Mouse (Mus musculus): Measurements from ENCODE around the gene Rad9b. TPM values are rescaled to one million over a fixed set of nuclear protein-coding genes. Genes with fewer than 3 reads are reported as not detected.

Rad9b gene
- polyA plus RNA-seq (2012; fragmentation: generic; extraction: Trizol), result 1 to 10 TPM in 1 of 2 experiments, under 1 TPM in 1; 0.30 to 2.7 TPM

DNA sequence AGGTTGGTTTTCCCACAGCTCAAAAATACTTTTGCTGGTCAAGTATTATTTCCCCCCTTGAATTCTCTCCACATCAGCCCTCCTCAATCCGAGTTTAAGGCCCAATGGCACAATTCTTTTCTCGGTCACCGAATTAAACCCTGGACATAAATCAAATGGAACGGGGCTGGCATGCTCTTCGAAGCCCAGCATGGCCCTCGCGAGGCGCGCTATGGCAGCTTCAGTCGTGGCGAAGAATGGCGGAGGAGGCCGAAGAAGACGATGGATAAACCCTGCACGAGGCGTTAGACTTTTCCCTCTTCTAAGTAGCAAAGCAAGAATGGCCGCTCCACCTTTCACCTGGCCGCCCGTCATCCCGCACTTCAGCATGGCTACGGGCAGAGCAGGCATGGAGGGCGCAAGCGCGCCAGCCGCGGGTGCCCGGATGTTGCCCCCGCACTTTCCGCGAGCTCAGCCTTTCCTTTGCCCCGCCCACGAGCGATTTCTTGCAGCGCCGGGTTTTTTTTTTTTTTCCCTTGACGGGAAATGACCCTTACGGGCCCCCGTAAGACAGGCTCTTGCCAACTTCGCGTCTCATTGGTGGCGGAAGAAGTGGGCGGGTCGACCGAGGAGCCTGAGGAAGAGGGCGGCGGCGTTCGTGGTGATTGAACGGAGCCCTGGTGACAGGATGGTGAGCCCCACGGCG is at the start of gene Rad9b, which contains the start of gene Vps29:
Rad9b (minus strand) TSS at position 427 of the 685 bp plus-strand sequence.
Vps29 (plus strand) TSS at position 563 of the 685 bp plus-strand sequence.

DNA sequence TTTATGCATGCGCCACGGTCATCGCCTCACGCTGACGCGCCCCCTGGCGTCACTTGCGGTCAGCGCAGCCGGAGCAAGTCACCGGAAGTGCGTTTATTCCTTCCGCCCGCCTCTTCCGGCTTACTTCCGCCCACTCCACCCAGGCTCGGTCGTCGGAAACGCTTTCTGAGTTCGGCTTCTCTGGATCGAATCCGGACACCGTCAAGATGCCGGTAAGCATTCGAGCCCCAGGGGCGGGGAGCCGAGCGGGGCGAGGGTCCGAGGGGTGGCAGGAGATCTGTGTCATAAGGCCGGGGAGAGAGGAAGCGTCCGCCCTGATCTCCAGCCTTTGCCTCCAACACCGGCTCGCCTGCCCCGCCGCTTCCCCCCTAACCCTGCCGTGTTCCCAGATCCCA is 37.8 kb upstream of the Rad9b start, which contains the start of gene Arpc3:
Arpc3 (plus strand) TSS at position 93 of the 395 bp plus-strand sequence.

DNA sequence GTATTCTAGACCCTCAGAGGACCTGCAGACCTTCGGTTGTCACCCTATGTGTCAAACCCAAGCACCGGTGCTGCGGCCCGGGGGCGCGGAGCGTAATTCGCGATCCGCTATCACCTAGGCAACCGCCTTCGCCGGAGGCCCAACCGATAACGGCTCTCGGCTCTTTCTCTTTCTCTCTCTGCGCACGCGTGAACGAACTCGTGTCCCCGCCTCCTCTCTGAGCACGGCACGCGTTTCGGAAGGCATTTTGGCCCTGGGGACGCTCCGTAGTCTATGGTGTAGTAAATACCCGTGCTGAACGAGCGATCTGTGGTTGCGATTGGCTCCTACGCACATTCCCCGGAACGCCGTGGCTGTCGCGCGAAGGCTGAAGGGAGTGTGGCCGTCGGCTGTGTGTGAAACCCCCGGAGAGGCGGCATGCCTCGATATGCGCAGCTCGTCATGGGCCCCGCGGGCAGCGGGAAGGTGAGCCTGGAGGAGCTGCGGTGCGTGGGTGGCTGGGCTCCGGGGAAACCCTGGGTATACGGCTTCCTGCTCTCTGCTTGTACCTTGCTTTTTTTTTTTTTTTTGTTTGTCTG is 18.2 kb upstream of the Rad9b start, which contains the start of gene Fam216a:
Fam216a (minus strand) TSS at position 173 of the 578 bp plus-strand sequence.

DNA sequence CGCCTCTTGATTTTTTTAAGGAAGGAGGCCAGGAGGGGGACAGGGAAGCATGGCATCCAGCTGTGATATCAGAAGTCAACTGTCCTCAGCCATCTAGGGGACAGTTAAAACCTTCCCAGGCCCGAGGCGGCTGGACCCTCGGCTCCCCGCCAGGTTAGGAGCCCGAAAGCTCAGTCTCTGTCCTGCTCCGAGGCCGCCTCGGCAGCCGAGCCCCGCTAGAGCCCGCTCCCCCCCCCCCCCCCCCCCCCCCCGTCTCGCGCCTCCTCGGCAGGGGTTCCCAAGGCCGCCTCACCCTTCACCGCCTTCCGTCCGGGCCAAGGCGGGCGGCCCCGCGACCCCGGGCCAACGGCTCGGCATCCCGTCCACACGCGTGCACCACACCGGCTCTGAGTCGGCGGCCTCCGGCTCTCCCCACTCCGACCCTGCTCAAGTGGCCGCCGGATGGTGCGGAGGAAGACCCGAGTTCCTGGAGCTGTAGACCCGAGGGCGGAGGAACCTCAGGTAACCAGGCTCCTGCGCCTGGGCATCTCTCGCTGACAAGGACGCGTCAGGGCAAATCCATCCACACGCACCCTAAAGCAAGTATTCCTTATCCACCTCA is 17.7 kb upstream of the Rad9b start, which contains the start of gene Gpn3:
Gpn3 (plus strand) TSS at position 286 of the 601 bp plus-strand sequence.

DNA sequence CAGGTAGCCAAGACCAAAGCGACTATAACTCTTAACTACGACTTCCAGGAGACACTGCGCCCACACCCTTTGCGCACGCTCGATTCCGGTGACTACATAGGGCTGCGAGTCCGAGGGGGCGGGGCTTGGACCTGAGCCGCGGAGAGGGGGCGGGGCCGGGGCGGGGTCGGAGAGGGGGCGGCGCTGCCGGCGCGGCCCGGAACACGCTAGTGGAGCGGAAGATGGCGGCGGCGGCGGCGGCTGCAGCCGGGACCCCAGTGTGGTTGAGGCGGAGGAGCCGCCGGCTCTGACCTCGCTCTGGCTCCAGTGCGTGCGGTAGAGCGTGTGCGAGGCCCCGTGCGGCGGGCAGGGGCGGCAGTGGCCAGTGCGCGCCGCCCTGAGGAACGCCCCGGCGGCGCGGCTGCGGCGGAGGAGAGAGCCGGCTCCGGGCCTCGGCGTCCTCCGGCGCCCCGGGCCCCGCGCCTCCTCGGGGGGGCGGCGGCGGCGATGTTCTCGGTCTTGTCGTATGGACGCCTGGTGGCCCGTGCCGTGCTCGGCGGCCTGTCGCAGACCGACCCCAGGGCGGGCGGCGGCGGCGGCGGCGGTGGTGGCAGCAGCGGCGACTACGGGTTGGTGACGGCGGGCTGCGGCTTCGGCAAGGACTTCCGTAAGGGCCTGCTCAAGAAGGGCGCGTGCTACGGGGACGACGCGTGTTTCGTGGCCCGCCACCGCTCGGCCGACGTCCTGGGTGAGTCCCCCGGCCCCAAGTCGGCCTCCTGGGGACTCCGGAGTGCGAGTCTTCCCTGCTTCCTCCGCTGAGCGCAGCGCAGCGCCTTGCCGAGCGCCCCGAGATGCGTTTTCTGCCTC is 69.6 kb downstream of the Rad9b start, which contains the start of gene Pptc7:
Pptc7 (plus strand) TSS at position 183 of the 846 bp plus-strand sequence.

Other genes starting within 250 kb of the Rad9b start
- gene Ccdc63, start 213.4 kb downstream of the Rad9b start, polyA plus RNA-seq (2012; fragmentation: generic; extraction: Trizol), result under 1 TPM in 1 of 2 experiments, not detected in 1; 0.01 TPM
- gene Ppp1cc, start 196.0 kb downstream of the Rad9b start, polyA plus RNA-seq (2012; fragmentation: generic; extraction: Trizol), result 100 to 1,000 TPM in 1 of 2 experiments, 10 to 100 TPM in 1; 86.4 to 107 TPM
- 1 to 10 TPM in 1 of 2 experiments, under 1 TPM in 1; 0.13 to 1.2 TPM for gene Hvcn1, start 147.4 kb downstream of the Rad9b start, polyA plus RNA-seq (2012; fragmentation: generic; extraction: Trizol)
- gene Tctn1, start 89.8 kb downstream of the Rad9b start, polyA plus RNA-seq (2012; fragmentation: generic; extraction: Trizol), result 10 to 100 TPM in 1 of 2 experiments, 1 to 10 TPM in 1; 1.5 to 10.4 TPM
- gene Pptc7, start 69.9 kb downstream of the Rad9b start, polyA plus RNA-seq (2012; fragmentation: generic; extraction: Trizol), result 1 to 10 TPM in 1 of 2 experiments, under 1 TPM in 1; 0.90 to 5.1 TPM
- gene Vps29, start 136 bp upstream of the Rad9b start, polyA plus RNA-seq (2012; fragmentation: generic; extraction: Trizol), result 10 to 100 TPM; 52.4 to 88.6 TPM
- gene Gpn3, start 17.6 kb upstream of the Rad9b start, polyA plus RNA-seq (2012; fragmentation: generic; extraction: Trizol), result 10 to 100 TPM in 1 of 2 experiments, 1 to 10 TPM in 1; 4.6 to 18.8 TPM
- gene Fam216a, start 18.1 kb upstream of the Rad9b start, polyA plus RNA-seq (2012; fragmentation: generic; extraction: Trizol), result 10 to 100 TPM; 27.4 to 57.3 TPM
- gene Arpc3, start 37.6 kb upstream of the Rad9b start, polyA plus RNA-seq (2012; fragmentation: generic; extraction: Trizol), result 100 to 1,000 TPM; 125 to 199 TPM
- 10 to 100 TPM; 35.7 to 45.1 TPM for gene Anapc7, start 67.5 kb upstream of the Rad9b start, polyA plus RNA-seq (2012; fragmentation: generic; extraction: Trizol)
- gene Atp2a2, start 148.0 kb upstream of the Rad9b start, polyA plus RNA-seq (2012; fragmentation: generic; extraction: Trizol), result 10 to 100 TPM in 1 of 2 experiments, 1 to 10 TPM in 1; 6.6 to 33.2 TPM